8 mouse cellular contexts compared by ENCODE assay signal in the genomic region with DNA sequence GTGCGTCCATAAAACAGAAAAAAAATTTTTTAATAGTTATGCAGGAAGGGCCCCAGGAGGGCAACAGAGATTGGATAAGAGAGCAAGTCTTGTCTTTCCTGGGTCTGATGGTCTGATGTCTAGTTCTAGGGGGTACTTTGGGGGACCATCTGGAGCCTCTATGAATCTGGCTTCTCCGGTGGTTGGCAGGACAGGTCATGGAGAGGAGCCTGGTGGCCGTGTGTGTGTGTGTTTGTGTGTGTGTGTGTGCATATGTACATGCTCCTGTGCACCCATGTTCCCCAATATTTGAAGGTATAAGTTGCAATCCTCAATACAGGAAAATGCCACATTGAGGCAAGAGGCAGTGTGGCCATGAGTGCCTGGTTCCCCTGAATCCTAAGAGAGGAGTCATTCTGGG.
DNase-seq lines count a peak whose midpoint lies in the region; ATAC-seq and TF ChIP-seq lines count a peak whose summit lies in the region.

No protein-coding gene starts in this region.

- H3K4me1 ChIP-seq in hindbrain, embryonic 12.5 days = peaks cover 46% of the 10 kb centered on the region
- H3K4me1 ChIP-seq in hindbrain, embryonic 10.5 days (replicated peaks) = peaks cover 13% of the 10 kb centered on the region
- H3K4me1 ChIP-seq in testis, adult 2 months (ENCODE audit: control insufficient read depth, insufficient read depth, low read length) = no peaks in the 10 kb centered on the region; the same call in 1 of the 2 replicates
- peaks cover 63% of the 10 kb centered on the region for H3K4me1 ChIP-seq in hindbrain, postnatal 0 days (ENCODE audit: insufficient read depth, low read length)
- H3K4me1 ChIP-seq in stomach, postnatal 0 days (replicated peaks; ENCODE audit: control insufficient read depth, insufficient read depth) = peaks cover 6% of the 10 kb centered on the region; the same call in 1 of the 2 replicates

- H3K27me3 ChIP-seq in hindbrain, embryonic 12.5 days = peaks cover 90% of the 10 kb centered on the region
- peaks cover 100% of the 10 kb centered on the region for H3K27me3 ChIP-seq in hindbrain, embryonic 10.5 days (ENCODE audit: insufficient read depth, poor library complexity, severe bottlenecking)
- no peaks in the 10 kb centered on the region for H3K27me3 ChIP-seq in testis, adult 2 months (ENCODE audit: control insufficient read depth, insufficient read depth, low read length)
- H3K27me3 ChIP-seq in hindbrain, postnatal 0 days (ENCODE audit: insufficient read depth, low read length) = no peaks in the 10 kb centered on the region
- H3K27me3 ChIP-seq in stomach, postnatal 0 days (ENCODE audit: control insufficient read depth, insufficient read depth, low read length) = no peaks in the 10 kb centered on the region

- no peak for TF ChIP-seq CTCF in testis, adult 2 months (IDR thresholded peaks at IDR 0.05; ENCODE audit: control insufficient read depth, insufficient read depth, insufficient replicate concordance, low read depth, low read length)
- TF ChIP-seq CTCF in hindbrain, postnatal 0 days (IDR thresholded peaks at IDR 0.05; ENCODE audit: low read depth) = no peak
- no peak for TF ChIP-seq CTCF in stomach, postnatal 0 days (IDR thresholded peaks at IDR 0.05; ENCODE audit: low read depth)

- peak overlapping the region; percentile 46 for H3K4me2 ChIP-seq in hindbrain, embryonic 12.5 days (replicated peaks)
- peak overlapping the region; percentile 75 for H3K4me2 ChIP-seq in hindbrain, postnatal 0 days (ENCODE audit: low read depth, low read length)
- peak overlapping the region; percentile 88 for H3K4me2 ChIP-seq in stomach, postnatal 0 days (replicated peaks; ENCODE audit: low read depth)

- DNase-seq in hindbrain, embryonic 10.5 days (ENCODE audit: low spot score) = no peak
- DNase-seq in testis, postnatal 10 days (ENCODE audit: low spot score) = no peak
- DNase-seq in hindbrain, postnatal 0 days (ENCODE audit: low spot score) = no peak
- DNase-seq in stomach, postnatal 0 days (ENCODE audit: low spot score) = no peak
- no peak for DNase-seq in ovary, adult 18-20 months (ENCODE audit: low spot score)

- H3K9ac ChIP-seq in hindbrain, embryonic 12.5 days = no peak overlapping the region
- peak overlapping the region; percentile 41 for H3K9ac ChIP-seq in hindbrain, postnatal 0 days (replicated peaks; ENCODE audit: low read length)
- no peak overlapping the region for H3K9ac ChIP-seq in stomach, postnatal 0 days (ENCODE audit: low read length)

- H3K4me3 ChIP-seq in hindbrain, embryonic 12.5 days = no peak overlapping the region
- H3K4me3 ChIP-seq in hindbrain, embryonic 10.5 days = no peak overlapping the region
- no peak overlapping the region for H3K4me3 ChIP-seq in testis, adult 2 months (ENCODE audit: control insufficient read depth, low read depth, low read length)
- no peak overlapping the region for H3K4me3 ChIP-seq in hindbrain, postnatal 0 days (ENCODE audit: low read length)
- H3K4me3 ChIP-seq in stomach, postnatal 0 days (ENCODE audit: low read depth, low read length) = no peak overlapping the region

- no peak for ATAC-seq in hindbrain, embryonic 12.5 days (ENCODE audit: low FRiP score)
- no peak for ATAC-seq in hindbrain, postnatal 0 days
- no peak for ATAC-seq in stomach, postnatal 0 days (ENCODE audit: low FRiP score, low TSS enrichment)
- ATAC-seq in erythroid progenitor cell, adult 5-6 weeks (replicated peaks; ENCODE audit: low FRiP score, poor library complexity, severe bottlenecking) = no peak

- H3K9me3 ChIP-seq in hindbrain, embryonic 12.5 days (replicated peaks) = no peaks in the 10 kb centered on the region
- H3K9me3 ChIP-seq in hindbrain, embryonic 10.5 days = no peaks in the 10 kb centered on the region
- no peaks in the 10 kb centered on the region for H3K9me3 ChIP-seq in hindbrain, postnatal 0 days (ENCODE audit: low read length)
- H3K9me3 ChIP-seq in stomach, postnatal 0 days (ENCODE audit: control insufficient read depth, low read length) = no peaks in the 10 kb centered on the region

- no peak for TF ChIP-seq POLR2A in testis, adult 2 months (IDR thresholded peaks at IDR 0.05; ENCODE audit: control insufficient read depth, low read depth, low read length)

- no peaks in the 10 kb centered on the region for H3K36me3 ChIP-seq in hindbrain, embryonic 12.5 days
- no peaks in the 10 kb centered on the region for H3K36me3 ChIP-seq in hindbrain, embryonic 10.5 days
- no peaks in the 10 kb centered on the region for H3K36me3 ChIP-seq in testis, adult 2 months (ENCODE audit: control insufficient read depth, insufficient read depth, low read length)
- no peaks in the 10 kb centered on the region for H3K36me3 ChIP-seq in hindbrain, postnatal 0 days (ENCODE audit: insufficient read depth, low read length)
- H3K36me3 ChIP-seq in stomach, postnatal 0 days (ENCODE audit: control insufficient read depth, insufficient read depth, low read length) = no peaks in the 10 kb centered on the region

- TF ChIP-seq EP300 in stomach, postnatal 0 days (optimal IDR thresholded peaks at IDR 0.05) = no peak

- H3K27ac ChIP-seq in hindbrain, embryonic 12.5 days = peak overlapping the region; percentile 97
- no peak overlapping the region for H3K27ac ChIP-seq in hindbrain, embryonic 10.5 days
- H3K27ac ChIP-seq in testis, adult 2 months (ENCODE audit: control insufficient read depth, insufficient read depth, low read depth, low read length) = peak overlapping the region; percentile 70
- peak overlapping the region; percentile 100 for H3K27ac ChIP-seq in hindbrain, postnatal 0 days
- 0 out of 2 replicates have a peak overlapping the region, but pooled peaks have one; percentile 56 for H3K27ac ChIP-seq in stomach, postnatal 0 days (replicated peaks)

- WGBS in hindbrain, embryonic 12.5 days = 94% methylated on average over 3 of the region's 3 CpGs
- 91% methylated on average over 3 of the region's 3 CpGs for WGBS in hindbrain, embryonic 10.5 days
- WGBS in hindbrain, postnatal 0 days = 44% methylated on average over 3 of the region's 3 CpGs
- 77% methylated on average over 3 of the region's 3 CpGs for WGBS in stomach, postnatal 0 days
